Mouse (Mus musculus) kidney, embryonic 15.5 days (tissue): ENCODE results near the gene Ang2. TPM values are rescaled to one million over a fixed set of nuclear protein-coding genes. Genes with fewer than 3 reads are reported as not detected.
"Not testable (repeated sequence)": the region's sequence is repeated elsewhere in the genome, so short reads cannot be mapped to it uniquely, and the experiment has no call there.

Source experiments
- ATAC-seq: fragments of 200-750 bp; cut with Nextera tagmentation; replicated peaks from 2 replicates; pipeline ENCODE4 v1.8.0; 2017; ENCODE audit warnings: moderate TSS enrichment; ENCODE audit not compliant: low FRiP score
- H3K27ac ChIP-seq: fragments of 300-500 bp; sonication (generic); 2 replicates; pipeline ENCODE4 v1.5.1; 2015; ENCODE audit warnings: mild to moderate bottlenecking, inconsistent platforms
- H3K27me3 ChIP-seq: fragments of 300-500 bp; sonication (generic); 2 replicates; pipeline ENCODE4 v1.6.1; 2015; ENCODE audit warnings: inconsistent platforms
- H3K36me3 ChIP-seq: fragments of 300-500 bp; sonication (generic); 2 replicates; pipeline ENCODE4 v1.6.1; 2015; ENCODE audit warnings: inconsistent platforms
- H3K4me1 ChIP-seq: fragments of 300-500 bp; sonication (generic); 2 replicates; pipeline ENCODE4 v1.6.1; 2015; ENCODE audit warnings: inconsistent platforms
- H3K4me2 ChIP-seq: fragments of 300-500 bp; sonication (generic); 2 replicates; pipeline ENCODE4 v1.6.1; 2015; ENCODE audit warnings: moderate library complexity, mild to moderate bottlenecking, inconsistent platforms
- H3K4me3 ChIP-seq: fragments of 300-500 bp; sonication (generic); replicated peaks from 2 replicates; pipeline ENCODE4 v1.5.1; 2015; ENCODE audit warnings: mild to moderate bottlenecking, inconsistent platforms
- H3K9ac ChIP-seq: fragments of 300-500 bp; sonication (generic); 2 replicates; pipeline ENCODE4 v1.6.1; 2015; ENCODE audit warnings: mild to moderate bottlenecking, inconsistent platforms
- H3K9me3 ChIP-seq: fragments of 300-500 bp; sonication (generic); replicated peaks from 2 replicates; pipeline ENCODE4 v1.6.1; 2016; ENCODE audit warnings: inconsistent platforms
- WGBS: fragments of 180-500 bp; shearing (Covaris S2); methylation state at CpG from one replicate; pipeline ENCODE4 v1.1.7; 2015; ENCODE audit warnings: mixed read lengths; 5-methylcytosine and 5-hydroxymethylcytosine counted together
- polyA plus RNA-seq: library from polyadenylated mRNA; unstranded; fragments of >200 nt; fragmentation: Nextera tagmentation; extraction: Ambion mirVana; gene quantifications from 2 replicates; pipeline ENCODE4 v1.2.1, GENCODE M21; 2015

Gene Ang2
- polyA plus RNA-seq, result not detected in 2 replicates

- no peak within 1 kb of the TSS for H3K4me2 ChIP-seq
- H3K27me3 ChIP-seq, result no peaks in the 10 kb centered on the region
- H3K36me3 ChIP-seq, result no peaks in the 10 kb centered on the region
- WGBS, result 75% methylated on average over 5 of the region's 5 CpGs
- H3K27ac ChIP-seq, result no peak within 1 kb of the TSS
- no peak within 1 kb of the TSS for H3K9ac ChIP-seq
- H3K4me1 ChIP-seq, result no peaks in the 10 kb centered on the region
- no peaks in the 10 kb centered on the region for H3K9me3 ChIP-seq
- no peak for ATAC-seq
- no peak within 1 kb of the TSS for H3K4me3 ChIP-seq
Observed at GRCm38 (mm10) chr14:51199098-51200023, at the start of gene Ang2. TSS of gene Ang2 (minus strand) at chr14:51199148.

- Histone ChIP-seq H3K27me3 (no peaks in the 10 kb centered on the region), H3K27ac (no peak overlapping the region), H3K4me3 (no peak overlapping the region), H3K9ac (no peak overlapping the region), H3K4me2 (no peak overlapping the region), H3K36me3 (no peaks in the 10 kb centered on the region), H3K9me3 (no peaks in the 10 kb centered on the region), H3K4me1 (0 out of 2 replicates have a peak, but pooled peaks cover under 1% of the 10 kb centered on the region)
- no peak for ATAC-seq
- 53% methylated on average over 1 of the region's 1 CpGs for WGBS
Observed at GRCm38 (mm10) chr14:51247736-51248135, 48.8 kb upstream of the Ang2 start.

GRCm38 (mm10) chr14:51240899-51241298 lies 42.0 kb upstream of the Ang2 start:
- Histone ChIP-seq H3K27ac (no peak overlapping the region), H3K27me3 (no peaks in the 10 kb centered on the region), H3K4me3 (no peak overlapping the region), H3K4me1 (0 out of 2 replicates have a peak, but pooled peaks cover 2% of the 10 kb centered on the region), H3K4me2 (no peak overlapping the region), H3K36me3 (no peaks in the 10 kb centered on the region), H3K9ac (no peak overlapping the region), H3K9me3 (no peaks in the 10 kb centered on the region)
- ATAC-seq, result no peak

DNA sequence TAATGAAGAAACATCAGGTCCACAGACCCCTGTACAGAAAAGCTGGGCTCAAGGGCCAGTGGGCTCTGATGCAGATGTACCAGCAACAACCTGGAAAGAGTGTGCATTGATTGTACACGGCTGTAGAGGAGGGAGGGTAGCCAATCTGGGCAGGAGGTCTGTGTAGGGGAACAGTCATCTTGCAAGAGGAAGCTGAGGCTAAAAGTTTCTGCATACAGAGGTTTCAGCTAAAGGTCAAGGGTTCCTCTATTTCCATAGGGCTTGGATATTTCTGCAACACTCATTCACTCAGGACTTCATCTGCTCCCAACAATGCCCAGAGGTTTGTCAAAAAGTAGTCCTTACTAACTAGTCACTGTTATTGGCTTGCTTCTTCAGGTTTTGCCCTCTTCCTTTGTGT lies 38.5 kb upstream of the Ang2 start:
- not testable (repeated sequence) for H3K9me3 ChIP-seq, H3K4me2 ChIP-seq, H3K36me3 ChIP-seq, H3K4me1 ChIP-seq, H3K4me3 ChIP-seq, H3K27me3 ChIP-seq, H3K27ac ChIP-seq, ATAC-seq, H3K9ac ChIP-seq
- WGBS, result 75% methylated on average over 1 of the region's 1 CpGs

GRCm38 (mm10) chr14:51229657-51230056 lies 30.7 kb upstream of the Ang2 start:
- ATAC-seq, H3K4me3 ChIP-seq, H3K27me3 ChIP-seq, H3K36me3 ChIP-seq, H3K9me3 ChIP-seq, H3K4me1 ChIP-seq, H3K9ac ChIP-seq, H3K4me2 ChIP-seq, H3K27ac ChIP-seq: not testable (repeated sequence)
- 64% methylated on average over 4 of the region's 4 CpGs for WGBS

DNA sequence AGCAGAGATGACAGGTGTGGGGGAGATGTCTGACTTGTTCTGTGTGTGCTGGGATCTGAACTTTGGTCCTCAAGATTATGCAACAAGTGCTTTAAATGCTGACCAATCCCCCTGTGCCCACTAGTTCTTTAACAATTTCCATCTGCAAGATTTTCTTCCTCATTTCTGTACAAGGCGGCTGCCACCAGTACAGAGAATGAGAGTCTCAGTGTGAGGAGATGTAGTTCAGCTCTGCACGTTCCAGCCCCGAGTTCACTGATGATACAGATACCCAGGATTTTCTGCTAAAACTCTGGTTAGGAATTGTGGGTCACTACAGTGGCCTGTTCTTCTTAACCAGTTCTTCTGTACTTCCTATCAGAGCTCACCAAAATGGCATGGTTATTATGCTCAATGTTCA lies 21.1 kb upstream of the Ang2 start:
- WGBS, result 84% methylated on average over 3 of the region's 3 CpGs
- H3K36me3 ChIP-seq, ATAC-seq: not testable (repeated sequence)

GRCm38 (mm10) chr14:51203115-51203514 lies 4.2 kb upstream of the Ang2 start, which contains the start of gene Ear14:
TSS of gene Ear14 (plus strand) at chr14:51203391.
- ATAC-seq, result no peak
- no peak within 1 kb of the TSS for H3K27ac ChIP-seq
- no peak within 1 kb of the TSS for H3K4me3 ChIP-seq
- H3K27me3 ChIP-seq, result no peaks in the 10 kb centered on the region
- no peak within 1 kb of the TSS for H3K4me2 ChIP-seq
- no peaks in the 10 kb centered on the region for H3K36me3 ChIP-seq
- no peaks in the 10 kb centered on the region for H3K9me3 ChIP-seq
- 87% methylated on average over 2 of the region's 2 CpGs for WGBS
- no peaks in the 10 kb centered on the region for H3K4me1 ChIP-seq
- no peak within 1 kb of the TSS for H3K9ac ChIP-seq

More for the DNA sequence above, 21.1 kb upstream of the Ang2 start:
- not testable (repeated sequence) for H3K9ac ChIP-seq, H3K27me3 ChIP-seq, H3K27ac ChIP-seq, H3K4me2 ChIP-seq, H3K4me1 ChIP-seq, H3K4me3 ChIP-seq, H3K9me3 ChIP-seq

- Histone ChIP-seq H3K4me3 (no peak overlapping the region), H3K36me3 (no peaks in the 10 kb centered on the region), H3K27me3 (no peaks in the 10 kb centered on the region), H3K9me3 (no peaks in the 10 kb centered on the region), H3K9ac (no peak overlapping the region), H3K27ac (no peak overlapping the region), H3K4me2 (no peak overlapping the region), H3K4me1 (no peaks in the 10 kb centered on the region)
- no peak for ATAC-seq
- WGBS, result 90% methylated on average over 2 of the region's 2 CpGs
Observed at GRCm38 (mm10) chr14:51200466-51200865, 1.5 kb upstream of the Ang2 start.

DNA sequence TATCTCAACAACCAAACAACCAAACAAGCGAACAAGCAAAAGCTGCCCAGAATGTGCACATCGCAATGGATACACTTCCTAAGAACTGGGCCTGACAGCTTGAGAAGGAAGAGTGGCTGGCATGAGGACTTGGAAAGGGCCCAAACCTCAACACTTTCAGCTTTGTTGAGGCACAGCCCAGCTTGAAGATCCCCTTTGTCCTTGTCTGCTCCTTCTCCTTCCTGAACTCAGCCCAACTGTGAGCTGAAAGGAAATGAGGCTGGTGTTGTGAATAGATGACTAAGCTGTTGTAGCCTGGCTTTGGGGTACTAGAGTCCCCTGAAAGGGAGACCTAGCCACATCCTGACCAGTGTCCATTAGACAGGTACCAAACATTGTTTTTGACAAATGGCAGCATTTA lies 1.1 kb upstream of the Ang2 start:
- H3K4me2 ChIP-seq, result no peak overlapping the region
- no peaks in the 10 kb centered on the region for H3K4me1 ChIP-seq
- no peak overlapping the region for H3K27ac ChIP-seq
- ATAC-seq, result no peak
- H3K27me3 ChIP-seq, result no peaks in the 10 kb centered on the region
- no peak overlapping the region for H3K4me3 ChIP-seq
- 98% methylated on average over 2 of the region's 2 CpGs for WGBS
- H3K9me3 ChIP-seq, result no peaks in the 10 kb centered on the region
- no peaks in the 10 kb centered on the region for H3K36me3 ChIP-seq
- no peak overlapping the region for H3K9ac ChIP-seq

- Histone ChIP-seq H3K27me3 (no peaks in the 10 kb centered on the region), H3K36me3 (no peaks in the 10 kb centered on the region), H3K4me2 (no peak overlapping the region), H3K4me3 (no peak overlapping the region), H3K9ac (no peak overlapping the region), H3K27ac (no peak overlapping the region), H3K9me3 (no peaks in the 10 kb centered on the region), H3K4me1 (no peaks in the 10 kb centered on the region)
- ATAC-seq, result no peak
- 87% methylated on average over 4 of the region's 4 CpGs for WGBS
Observed at GRCm38 (mm10) chr14:51195681-51196080, 3.3 kb downstream of the Ang2 start.

GRCm38 (mm10) chr14:51181051-51181450 lies 17.9 kb downstream of the Ang2 start:
- H3K4me2 ChIP-seq, H3K27me3 ChIP-seq, H3K36me3 ChIP-seq, H3K27ac ChIP-seq, H3K4me1 ChIP-seq, H3K4me3 ChIP-seq, ATAC-seq, H3K9me3 ChIP-seq, H3K9ac ChIP-seq: not testable (repeated sequence)
- 86% methylated on average over 2 of the region's 2 CpGs for WGBS

- ATAC-seq, result peak; percentile 80
- H3K4me3 ChIP-seq, result no peak overlapping the region
- H3K9ac ChIP-seq, result no peak overlapping the region
- H3K9me3 ChIP-seq, result no peaks in the 10 kb centered on the region
- H3K27ac ChIP-seq, result 0 out of 2 replicates have a peak overlapping the region, but pooled peaks have one; percentile 9
- 50% methylated on average over 4 of the region's 4 CpGs for WGBS
- no peaks in the 10 kb centered on the region for H3K36me3 ChIP-seq
- no peak overlapping the region for H3K4me2 ChIP-seq
- peaks cover 8% of the 10 kb centered on the region; the same call in 1 of the 2 replicates for H3K4me1 ChIP-seq
- H3K27me3 ChIP-seq, result no peaks in the 10 kb centered on the region
Observed at GRCm38 (mm10) chr14:51173843-51174242, 25.1 kb downstream of the Ang2 start.
